Mouse (Mus musculus): ENCODE data around the gene S100a2. TPM values are rescaled to one million over a fixed set of nuclear protein-coding genes. Genes with fewer than 3 reads are reported as not detected.
A peak's percentile ranks its signal among the peaks of the same experiment; 100 is the strongest.

S100a2 gene
- polyA plus RNA-seq, 1 experiment, result not detected

GRCm38 (mm10) chr3:90603623-90604022, 13.6 kb downstream of the S100a2 start, which contains the start of gene S100a4:
Gene S100a4 (plus strand): TSS chr3:90603771.
- Histone ChIP-seq H3K79me2 (ENCODE audit: control insufficient read depth, insufficient read depth) (peaks cover 51% of the 10 kb centered on the region), H3K36me3 (ENCODE audit: control insufficient read depth, insufficient read depth) (peaks cover 23% of the 10 kb centered on the region), H3K27me3 (ENCODE audit: control insufficient read depth, insufficient read depth, insufficient read length) (no peaks in the 10 kb centered on the region), H3ac (ENCODE audit: control insufficient read depth, insufficient read length, low read depth) (peak within 1 kb of the TSS; percentile 77), H3K79me3 (ENCODE audit: low read depth) (peaks cover 33% of the 10 kb centered on the region), H3K4me3 (ENCODE audit: insufficient read depth, poor library complexity, severe bottlenecking) (peak within 1 kb of the TSS; percentile 44)
- TF ChIP-seq MAX (IDR thresholded peaks at IDR 0.05) (peak; percentile 68), CTCF (IDR thresholded peaks at IDR 0.05; ENCODE audit: control insufficient read depth, insufficient read depth, insufficient read length) (no peak), MYOD1 (IDR thresholded peaks at IDR 0.05; ENCODE audit: control insufficient read depth, insufficient read length, low read depth) (no peak)

GRCm38 (mm10) chr3:90604416-90604815, 14.4 kb downstream of the S100a2 start:
- Histone ChIP-seq H3K79me3 (ENCODE audit: low read depth) (peaks cover 33% of the 10 kb centered on the region), H3ac (ENCODE audit: control insufficient read depth, insufficient read length, low read depth) (peak overlapping the region; percentile 77), H3K4me3 (ENCODE audit: insufficient read depth, poor library complexity, severe bottlenecking) (peak overlapping the region; percentile 44), H3K27me3 (ENCODE audit: control insufficient read depth, insufficient read depth, insufficient read length) (no peaks in the 10 kb centered on the region), H3K79me2 (ENCODE audit: control insufficient read depth, insufficient read depth) (peaks cover 51% of the 10 kb centered on the region), H3K36me3 (ENCODE audit: control insufficient read depth, insufficient read depth) (peaks cover 23% of the 10 kb centered on the region)
- peak; percentile 48 for TF ChIP-seq USF1 (IDR thresholded peaks at IDR 0.05; ENCODE audit: low read depth)
- no peak for TF ChIP-seq MYOG (IDR thresholded peaks at IDR 0.05; ENCODE audit: control insufficient read depth, extremely low read depth, insufficient read length)
- no peak for TF ChIP-seq MYOD1 (IDR thresholded peaks at IDR 0.05; ENCODE audit: control insufficient read depth, insufficient read length, low read depth)
- no peak for TF ChIP-seq CTCF (IDR thresholded peaks at IDR 0.05; ENCODE audit: control insufficient read depth, insufficient read depth, insufficient read length)
- TF ChIP-seq FOSL1 (IDR thresholded peaks at IDR 0.05; ENCODE audit: insufficient read depth, low read length, poor library complexity, severe bottlenecking), result no peak
- peak; percentile 61 for TF ChIP-seq MAX (IDR thresholded peaks at IDR 0.05)
- TF ChIP-seq CEBPB (IDR thresholded peaks at IDR 0.05; ENCODE audit: low read depth), result no peak

DNA sequence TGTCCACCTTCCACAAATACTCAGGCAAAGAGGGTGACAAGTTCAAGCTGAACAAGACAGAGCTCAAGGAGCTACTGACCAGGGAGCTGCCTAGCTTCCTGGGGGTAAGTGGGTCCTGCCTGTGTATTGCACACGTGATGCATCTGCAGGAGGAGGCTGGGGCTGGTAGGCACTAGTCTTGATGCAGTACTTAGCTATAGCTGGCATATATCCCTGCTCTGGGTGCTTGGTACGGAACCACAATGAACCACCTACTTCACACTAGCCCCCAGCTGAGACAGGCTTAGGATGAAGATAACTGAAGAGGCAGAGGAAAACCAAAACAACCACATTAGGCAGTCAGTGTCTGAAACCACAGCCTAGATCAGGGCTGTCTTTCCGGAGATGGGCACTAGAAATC, 15.0 kb downstream of the S100a2 start:
- H3K4me3 ChIP-seq (ENCODE audit: insufficient read depth, poor library complexity, severe bottlenecking), result peak overlapping the region; percentile 44
- peak overlapping the region; percentile 63 for H3ac ChIP-seq (ENCODE audit: control insufficient read depth, insufficient read length, low read depth)
- H3K79me3 ChIP-seq (ENCODE audit: low read depth), result peaks cover 33% of the 10 kb centered on the region
- H3K27me3 ChIP-seq (ENCODE audit: control insufficient read depth, insufficient read depth, insufficient read length), result no peaks in the 10 kb centered on the region
- H3K79me2 ChIP-seq (ENCODE audit: control insufficient read depth, insufficient read depth), result peaks cover 51% of the 10 kb centered on the region
- TF ChIP-seq USF1 (IDR thresholded peaks at IDR 0.05; ENCODE audit: low read depth), result peak; percentile 90
- TF ChIP-seq MYOD1 (IDR thresholded peaks at IDR 0.05; ENCODE audit: control insufficient read depth, insufficient read length, low read depth), result no peak
- TF ChIP-seq MAX (IDR thresholded peaks at IDR 0.05), result no peak
- TF ChIP-seq MYOG (IDR thresholded peaks at IDR 0.05; ENCODE audit: control insufficient read depth, extremely low read depth, insufficient read length), result no peak
- no peak for TF ChIP-seq CEBPB (IDR thresholded peaks at IDR 0.05; ENCODE audit: low read depth)
- no peak for TF ChIP-seq CTCF (IDR thresholded peaks at IDR 0.05; ENCODE audit: control insufficient read depth, insufficient read depth, insufficient read length)
- H3K36me3 ChIP-seq (ENCODE audit: control insufficient read depth, insufficient read depth), result peaks cover 23% of the 10 kb centered on the region

DNA sequence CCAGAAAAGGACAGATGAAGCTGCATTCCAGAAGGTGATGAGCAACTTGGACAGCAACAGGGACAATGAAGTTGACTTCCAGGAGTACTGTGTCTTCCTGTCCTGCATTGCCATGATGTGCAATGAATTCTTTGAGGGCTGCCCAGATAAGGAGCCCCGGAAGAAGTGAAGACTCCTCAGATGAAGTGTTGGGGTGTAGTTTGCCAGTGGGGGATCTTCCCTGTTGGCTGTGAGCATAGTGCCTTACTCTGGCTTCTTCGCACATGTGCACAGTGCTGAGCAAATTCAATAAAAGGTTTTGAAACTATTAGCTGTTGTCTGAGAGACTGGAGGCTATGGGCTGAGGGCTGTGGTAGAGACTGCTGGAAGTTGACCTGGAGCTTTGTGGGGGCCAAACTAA, 15.7 kb downstream of the S100a2 start:
- Histone ChIP-seq H3K79me3 (ENCODE audit: low read depth) (peaks cover 33% of the 10 kb centered on the region), H3K4me3 (ENCODE audit: insufficient read depth, poor library complexity, severe bottlenecking) (peak overlapping the region; percentile 44), H3ac (ENCODE audit: control insufficient read depth, insufficient read length, low read depth) (peak overlapping the region; percentile 31), H3K27me3 (ENCODE audit: control insufficient read depth, insufficient read depth, insufficient read length) (no peaks in the 10 kb centered on the region), H3K36me3 (ENCODE audit: control insufficient read depth, insufficient read depth) (peaks cover 23% of the 10 kb centered on the region), H3K79me2 (ENCODE audit: control insufficient read depth, insufficient read depth) (peaks cover 51% of the 10 kb centered on the region)
- TF ChIP-seq CEBPB (IDR thresholded peaks at IDR 0.05; ENCODE audit: low read depth) (no peak), MAX (IDR thresholded peaks at IDR 0.05) (no peak), CTCF (IDR thresholded peaks at IDR 0.05; ENCODE audit: control insufficient read depth, insufficient read depth, insufficient read length) (no peak), MYOG (IDR thresholded peaks at IDR 0.05; ENCODE audit: control insufficient read depth, extremely low read depth, insufficient read length) (no peak), MYOD1 (IDR thresholded peaks at IDR 0.05; ENCODE audit: control insufficient read depth, insufficient read length, low read depth) (no peak), FOSL1 (IDR thresholded peaks at IDR 0.05; ENCODE audit: insufficient read depth, low read length, poor library complexity, severe bottlenecking) (no peak), USF1 (IDR thresholded peaks at IDR 0.05; ENCODE audit: low read depth) (no peak)

GRCm38 (mm10) chr3:90606185-90606584, 16.1 kb downstream of the S100a2 start:
- Histone ChIP-seq H3K36me3 (ENCODE audit: control insufficient read depth, insufficient read depth) (peaks cover 23% of the 10 kb centered on the region), H3K79me3 (ENCODE audit: low read depth) (peaks cover 33% of the 10 kb centered on the region), H3K27me3 (ENCODE audit: control insufficient read depth, insufficient read depth, insufficient read length) (no peaks in the 10 kb centered on the region), H3K79me2 (ENCODE audit: control insufficient read depth, insufficient read depth) (peaks cover 51% of the 10 kb centered on the region), H3ac (ENCODE audit: control insufficient read depth, insufficient read length, low read depth) (no peak overlapping the region), H3K4me3 (ENCODE audit: insufficient read depth, poor library complexity, severe bottlenecking) (peak overlapping the region; percentile 44)
- TF ChIP-seq FOSL1 (IDR thresholded peaks at IDR 0.05; ENCODE audit: insufficient read depth, low read length, poor library complexity, severe bottlenecking) (no peak), CEBPB (IDR thresholded peaks at IDR 0.05; ENCODE audit: low read depth) (no peak), CTCF (IDR thresholded peaks at IDR 0.05; ENCODE audit: control insufficient read depth, insufficient read depth, insufficient read length) (no peak), USF1 (IDR thresholded peaks at IDR 0.05; ENCODE audit: low read depth) (no peak), MAX (IDR thresholded peaks at IDR 0.05) (no peak), MYOG (IDR thresholded peaks at IDR 0.05; ENCODE audit: control insufficient read depth, extremely low read depth, insufficient read length) (no peak), MYOD1 (IDR thresholded peaks at IDR 0.05; ENCODE audit: control insufficient read depth, insufficient read length, low read depth) (no peak)

GRCm38 (mm10) chr3:90607361-90607760, 17.3 kb downstream of the S100a2 start:
- TF ChIP-seq MAX (IDR thresholded peaks at IDR 0.05) (no peak), CEBPB (IDR thresholded peaks at IDR 0.05; ENCODE audit: low read depth) (no peak), FOSL1 (IDR thresholded peaks at IDR 0.05; ENCODE audit: insufficient read depth, low read length, poor library complexity, severe bottlenecking) (no peak), USF1 (IDR thresholded peaks at IDR 0.05; ENCODE audit: low read depth) (no peak), MYOG (IDR thresholded peaks at IDR 0.05; ENCODE audit: control insufficient read depth, extremely low read depth, insufficient read length) (no peak), MYOD1 (IDR thresholded peaks at IDR 0.05; ENCODE audit: control insufficient read depth, insufficient read length, low read depth) (no peak)
- no peak overlapping the region for H3K4me3 ChIP-seq (ENCODE audit: insufficient read depth, poor library complexity, severe bottlenecking)
- peaks cover 33% of the 10 kb centered on the region for H3K79me3 ChIP-seq (ENCODE audit: low read depth)
- peaks cover 23% of the 10 kb centered on the region for H3K36me3 ChIP-seq (ENCODE audit: control insufficient read depth, insufficient read depth)
- peaks cover 43% of the 10 kb centered on the region for H3K79me2 ChIP-seq (ENCODE audit: control insufficient read depth, insufficient read depth)
- H3ac ChIP-seq (ENCODE audit: control insufficient read depth, insufficient read length, low read depth), result no peak overlapping the region
- no peaks in the 10 kb centered on the region for H3K27me3 ChIP-seq (ENCODE audit: control insufficient read depth, insufficient read depth, insufficient read length)
